Mouse (Mus musculus) gastrocnemius, adult 8-10 months (tissue): Measurements from ENCODE around the gene Gan. TPM values are rescaled to one million over a fixed set of nuclear protein-coding genes. Genes with fewer than 3 reads are reported as not detected.

Source experiments
- DNase-seq, 2 experiments: peaks; one replicate each; pipeline ENCODE4 v3.0.0; 2022; ENCODE audit warnings: low spot score in 2 of 2
- total RNA-seq, 4 experiments: library from RNA; stranded (reverse); gene quantifications; 2 replicates each; pipeline ENCODE4 v1.2.4; 2022

Gan gene
- total RNA-seq, 4 experiments from 2014 or later = 4.7 to 5.5 (median 4.9) TPM

DNA sequence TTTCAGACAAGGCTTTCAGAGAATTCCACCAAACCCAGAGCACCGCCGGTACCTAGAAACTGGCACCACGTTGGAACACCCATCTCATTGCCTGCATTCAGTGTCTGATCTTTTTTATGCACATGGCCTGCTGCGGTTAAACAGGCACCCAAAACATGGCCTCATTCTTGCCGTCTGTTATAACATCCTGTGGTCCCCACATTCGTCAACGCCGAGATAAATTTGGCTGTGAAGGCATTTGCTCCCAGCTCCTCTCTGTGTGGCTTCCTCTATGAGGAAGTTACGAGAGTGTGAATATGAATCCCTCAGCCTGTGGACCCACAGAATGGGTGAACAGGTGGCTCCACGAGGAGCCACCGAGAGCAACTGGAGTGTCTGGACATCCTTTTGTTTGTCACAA lies 90.4 kb downstream of the Gan start:
- no peak for DNase-seq

DNA sequence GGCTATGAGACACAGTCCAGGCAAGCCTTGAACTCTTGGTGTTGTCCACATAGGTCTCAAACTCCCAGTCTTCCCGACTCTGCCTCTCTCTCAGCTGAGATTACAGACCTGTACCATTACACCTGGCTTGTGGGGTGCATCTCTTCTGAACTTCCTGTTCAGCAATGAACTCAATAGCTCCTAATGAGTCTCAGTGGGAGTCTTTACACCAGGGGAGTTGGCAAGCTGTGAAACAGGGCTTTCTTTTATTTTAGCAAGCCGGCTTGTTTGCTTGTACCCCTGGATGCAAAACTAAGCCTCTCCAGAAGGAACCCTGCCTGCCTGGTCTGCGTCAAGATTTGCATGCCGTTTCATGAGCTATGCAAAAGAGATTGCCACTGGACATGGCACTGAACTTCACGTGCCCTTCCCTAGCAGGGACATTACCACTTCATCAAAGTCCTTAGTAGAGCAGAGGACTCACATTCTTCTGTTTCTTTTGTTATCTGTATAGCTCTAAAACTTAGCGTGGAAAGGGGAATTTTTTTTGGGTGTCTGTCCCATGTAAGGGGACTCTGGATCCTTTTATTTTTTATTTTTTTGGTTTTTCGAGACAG lies 93.2 kb downstream of the Gan start:
- DNase-seq = no peak

DNA sequence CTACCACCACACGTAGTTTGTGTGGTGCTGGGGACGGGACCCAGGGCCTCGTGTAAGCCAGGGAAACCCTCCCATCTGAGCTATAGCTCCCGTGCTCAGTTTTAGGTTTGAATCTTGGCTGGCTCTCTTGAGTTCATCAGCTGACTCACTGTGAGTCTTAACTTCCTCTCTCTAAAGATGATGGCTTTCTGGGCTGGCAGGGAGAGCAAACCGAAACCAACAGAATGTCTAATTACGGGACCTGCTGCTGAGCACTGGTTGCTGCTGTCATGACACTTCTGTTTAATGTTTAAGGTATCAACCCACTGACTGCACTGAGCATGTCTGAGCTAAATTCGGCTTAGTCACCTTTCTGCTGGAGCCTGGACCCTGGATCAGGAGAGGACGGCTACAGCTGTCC lies 94.7 kb downstream of the Gan start:
- no peak for DNase-seq

DNA sequence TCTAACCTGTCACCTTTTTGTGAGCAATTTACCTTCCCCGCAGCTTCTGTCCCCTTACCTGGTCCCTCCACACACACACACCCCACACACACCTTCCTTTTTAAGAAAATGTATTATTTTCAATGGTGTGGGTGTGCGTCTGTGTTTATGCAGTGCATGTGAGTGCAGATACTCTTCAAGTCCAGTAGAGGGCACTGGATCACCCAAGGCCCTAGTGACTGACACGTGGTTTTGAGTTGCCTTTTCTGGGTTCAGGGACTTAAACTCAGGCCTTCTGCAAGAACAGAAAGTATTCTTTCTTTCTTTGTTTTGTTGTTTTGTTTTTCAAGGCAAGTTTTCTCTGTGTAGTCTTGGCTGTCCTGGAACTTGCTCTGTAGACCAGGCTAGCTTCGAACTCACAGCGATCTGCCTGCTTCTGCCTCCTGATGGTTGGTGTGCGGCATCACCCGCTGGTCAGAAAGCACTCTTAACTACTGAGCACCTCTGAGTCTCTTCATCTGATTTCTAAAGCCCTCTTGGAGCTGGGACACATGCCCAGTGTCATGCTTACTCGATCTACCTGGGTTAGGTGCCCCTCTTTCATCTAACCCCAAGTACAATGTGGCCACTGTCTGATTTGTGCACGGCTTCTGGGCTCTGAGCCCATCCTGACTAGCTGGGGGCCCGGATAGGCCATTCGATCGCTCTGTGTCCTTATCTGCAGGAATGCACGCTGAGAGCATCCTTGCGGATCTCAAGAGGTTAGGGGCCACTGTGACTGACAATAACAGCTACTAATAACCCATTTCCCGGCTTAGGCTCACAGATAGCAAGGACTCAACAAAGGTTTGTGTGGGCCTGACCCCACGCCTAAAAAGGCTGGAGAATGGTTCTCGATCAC lies 95.7 kb downstream of the Gan start:
- no peak for DNase-seq

DNA sequence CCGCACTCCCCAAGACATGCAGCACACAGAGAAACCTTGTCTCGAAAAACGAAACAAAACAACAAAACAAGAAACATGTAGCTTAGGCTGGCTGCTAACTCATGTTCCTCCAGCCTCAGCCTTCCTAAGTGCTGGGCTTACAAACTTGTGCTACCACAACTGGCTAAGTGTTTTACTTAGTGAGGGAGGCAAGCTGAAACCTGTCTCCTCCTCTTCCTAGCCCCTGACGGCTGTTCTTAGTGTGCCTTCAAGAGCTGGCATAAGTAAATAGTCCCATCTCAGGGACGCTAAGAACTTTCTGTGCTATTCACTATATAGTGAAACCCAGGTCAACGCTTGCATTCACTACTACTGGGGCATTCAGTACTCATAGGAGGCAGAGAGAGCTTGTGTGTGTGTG lies 96.6 kb downstream of the Gan start:
- no peak for DNase-seq

DNA sequence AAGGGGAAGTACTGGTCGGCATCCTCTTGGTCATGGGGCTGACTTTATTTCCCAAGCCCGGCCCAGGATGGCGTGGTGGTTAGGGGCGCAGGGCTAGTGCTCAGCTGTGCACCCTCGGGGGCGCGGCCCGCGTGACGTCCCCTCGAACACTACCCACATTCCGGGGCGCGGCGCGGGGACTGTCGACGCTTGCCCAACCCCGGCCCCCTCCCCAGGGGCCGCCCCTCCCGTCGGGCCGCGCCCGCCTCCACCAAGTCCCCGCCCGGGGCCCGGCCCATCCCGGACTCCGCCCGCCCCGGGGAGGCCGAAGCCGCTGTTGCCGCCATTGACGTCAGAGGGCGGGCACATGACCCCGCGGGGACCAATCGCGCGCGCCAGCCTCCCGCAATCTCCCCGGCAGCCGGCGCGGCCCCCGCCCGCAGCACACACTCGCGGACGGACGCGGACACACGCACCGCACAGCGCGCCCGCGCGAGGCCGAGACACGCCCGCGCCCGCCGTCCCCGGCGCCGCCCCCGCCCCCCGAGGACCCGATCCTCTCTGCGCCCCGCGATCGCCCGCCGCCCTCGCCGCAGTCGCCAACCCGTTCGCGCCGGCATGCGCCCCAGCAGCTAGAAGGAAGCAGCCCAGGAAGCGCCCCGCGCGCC lies 98.5 kb downstream of the Gan start:
- DNase-seq = peak; percentile 86 to 89

DNA sequence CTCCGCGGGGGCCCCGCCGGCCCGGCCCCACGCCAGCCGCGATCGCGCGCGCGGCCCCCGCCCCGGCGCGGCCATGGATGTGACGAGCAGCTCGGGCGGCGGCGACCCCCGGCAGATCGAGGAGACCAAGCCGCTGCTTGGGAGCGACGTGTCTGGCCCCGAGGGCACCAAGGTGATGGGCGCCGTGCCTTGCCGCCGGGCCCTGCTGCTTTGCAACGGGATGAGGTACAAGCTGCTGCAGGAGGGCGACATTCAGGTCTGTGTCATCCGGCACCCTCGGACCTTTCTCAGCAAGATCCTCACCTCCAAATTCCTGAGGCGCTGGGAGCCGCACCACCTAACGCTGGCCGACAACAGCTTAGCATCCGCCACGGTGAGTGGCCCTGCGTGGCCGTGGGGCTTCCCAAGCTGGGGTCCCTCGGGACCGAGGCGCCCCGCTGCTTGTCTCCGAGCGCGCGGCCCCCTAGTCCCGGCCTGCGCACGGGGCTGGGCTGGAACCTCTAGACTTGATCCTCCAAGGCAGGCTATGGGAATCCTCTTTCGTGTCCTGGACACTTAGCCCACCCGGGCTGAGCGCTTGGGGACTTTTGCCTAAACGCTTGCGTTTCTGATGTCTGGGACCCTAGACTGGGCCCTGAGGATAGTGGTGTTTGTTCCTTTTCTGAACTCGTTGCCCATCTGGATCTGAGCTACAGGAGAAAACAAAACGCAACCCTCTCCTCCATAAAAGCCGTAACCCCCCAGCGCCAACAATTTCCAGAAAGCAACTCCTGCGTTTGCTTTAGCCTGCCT lies 99.3 kb downstream of the Gan start, which contains the start of gene Cmip:
TSS of gene Cmip (plus strand) at position 36 of the 792 bp plus-strand sequence.
- peak in 1 of 2 experiments; percentile 14 for DNase-seq

DNA sequence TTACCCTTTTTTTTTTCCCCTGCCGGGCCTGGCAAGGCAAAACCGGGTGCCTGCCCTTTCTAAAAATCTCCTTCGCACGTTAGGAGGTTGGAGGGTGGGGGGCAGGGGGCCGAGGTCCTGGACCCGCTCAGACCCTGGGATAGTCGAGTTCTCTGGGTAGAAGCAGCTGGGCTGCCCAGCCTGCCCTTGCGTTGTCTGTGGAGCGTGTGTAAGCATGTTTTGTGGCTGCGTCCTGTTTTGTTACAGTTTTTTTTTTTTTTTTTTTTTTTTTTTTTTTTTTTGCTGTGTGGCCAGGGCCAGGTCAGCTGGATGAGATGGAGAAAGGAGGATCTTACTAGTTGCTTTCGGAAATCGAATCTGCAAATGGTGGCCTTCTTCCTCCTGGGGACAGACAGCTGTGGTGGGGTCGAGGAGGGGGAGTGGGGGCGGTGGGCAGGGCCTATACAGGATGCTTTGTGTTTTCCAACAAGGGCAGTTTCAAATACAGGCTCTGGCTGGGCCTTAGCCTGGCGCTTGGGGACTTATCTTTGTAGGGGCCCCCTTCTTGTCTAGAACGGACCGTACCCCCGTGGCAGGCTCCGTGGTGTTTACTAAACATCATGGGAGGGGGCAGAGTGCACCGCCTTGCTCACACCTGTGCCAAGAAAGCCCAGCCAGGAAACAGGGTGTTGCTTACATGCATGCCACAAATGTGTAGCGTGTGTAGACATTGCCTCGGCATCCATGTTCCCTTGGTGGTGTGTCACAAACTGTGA lies 100.1 kb downstream of the Gan start:
- DNase-seq = no peak

DNA sequence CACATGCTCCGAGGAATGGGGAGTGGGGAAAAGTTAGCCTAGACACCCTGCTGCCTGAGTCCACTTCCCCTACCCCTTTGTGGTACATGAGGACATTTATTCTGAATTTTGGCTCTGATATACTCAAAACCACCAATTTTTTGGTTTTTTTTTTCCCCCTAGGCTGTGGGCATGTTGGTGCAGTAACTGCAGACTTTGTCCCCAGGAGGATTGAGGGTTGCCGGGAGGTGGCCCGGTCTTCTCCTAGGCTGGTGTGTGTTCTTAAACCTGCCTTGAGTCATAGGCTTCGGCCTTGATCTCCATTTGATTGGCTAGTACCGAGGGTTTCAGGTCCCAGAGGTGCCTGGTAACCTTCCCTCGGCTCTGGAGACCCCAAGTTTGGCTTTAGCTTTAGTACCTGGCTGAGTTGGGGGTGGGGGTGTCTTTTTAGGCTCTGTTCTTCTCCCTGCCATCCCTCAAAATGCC lies 100.7 kb downstream of the Gan start:
- no peak for DNase-seq

DNA sequence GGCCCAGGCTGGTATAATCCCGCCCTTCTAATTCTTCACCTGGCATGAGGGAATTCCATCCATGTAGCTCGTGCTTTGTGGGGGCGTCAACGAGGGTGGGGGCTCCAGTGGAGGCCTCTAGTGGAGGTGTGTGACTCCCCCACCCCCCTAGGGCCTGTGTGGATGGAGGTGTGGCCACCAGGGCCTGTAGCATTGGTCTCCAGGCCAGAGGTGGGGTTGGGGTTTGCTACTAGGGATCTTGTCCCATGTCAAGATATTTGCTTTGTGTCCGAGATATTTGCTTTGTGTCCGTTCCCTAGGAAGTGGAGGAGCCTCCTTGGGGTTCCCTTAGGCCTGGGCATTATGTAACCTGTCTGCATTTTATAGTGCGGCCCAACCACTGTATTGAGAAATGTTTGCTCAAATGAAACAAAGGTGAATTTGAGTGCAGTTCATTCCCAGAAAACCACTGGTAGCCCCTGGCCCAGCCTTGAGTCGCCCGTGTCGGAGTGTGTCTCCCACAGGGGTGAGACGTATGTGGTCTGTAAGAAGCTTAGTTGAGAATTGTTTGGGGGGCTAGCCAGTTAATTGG lies 101.6 kb downstream of the Gan start:
- DNase-seq = no peak

DNA sequence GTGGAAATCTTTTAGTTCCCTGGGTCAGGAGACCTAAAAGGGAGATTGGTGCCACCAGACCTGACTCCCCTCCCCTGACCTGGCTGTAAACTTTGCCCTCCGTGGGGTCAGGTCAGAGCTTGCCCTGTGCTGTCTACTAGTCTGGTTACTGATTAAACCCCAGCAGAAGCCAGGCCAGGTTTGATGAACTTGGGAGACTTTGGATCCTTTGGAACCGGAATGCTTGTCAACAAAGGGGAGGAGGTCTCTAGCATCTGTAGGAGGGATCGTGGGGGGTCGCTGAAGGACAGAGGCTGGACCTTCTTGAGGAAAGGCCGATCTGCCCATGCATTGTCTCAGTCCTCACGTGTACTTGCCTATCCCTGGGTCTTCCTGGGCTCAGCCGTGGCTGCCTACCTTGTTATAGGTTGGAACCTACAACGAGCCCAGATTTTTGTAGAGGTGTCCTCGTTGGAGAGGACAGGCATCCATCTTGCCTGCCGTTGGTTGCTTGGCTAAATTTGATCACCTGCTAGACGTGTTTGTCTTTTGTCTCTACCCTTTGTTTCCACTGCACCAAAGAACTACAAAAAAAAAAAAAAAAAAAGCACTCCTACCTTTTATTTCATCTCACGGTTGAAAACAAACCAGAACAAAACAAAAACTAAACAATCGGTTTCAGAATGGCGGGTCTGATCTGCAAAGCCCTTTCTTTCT lies 102.4 kb downstream of the Gan start:
- no peak for DNase-seq

DNA sequence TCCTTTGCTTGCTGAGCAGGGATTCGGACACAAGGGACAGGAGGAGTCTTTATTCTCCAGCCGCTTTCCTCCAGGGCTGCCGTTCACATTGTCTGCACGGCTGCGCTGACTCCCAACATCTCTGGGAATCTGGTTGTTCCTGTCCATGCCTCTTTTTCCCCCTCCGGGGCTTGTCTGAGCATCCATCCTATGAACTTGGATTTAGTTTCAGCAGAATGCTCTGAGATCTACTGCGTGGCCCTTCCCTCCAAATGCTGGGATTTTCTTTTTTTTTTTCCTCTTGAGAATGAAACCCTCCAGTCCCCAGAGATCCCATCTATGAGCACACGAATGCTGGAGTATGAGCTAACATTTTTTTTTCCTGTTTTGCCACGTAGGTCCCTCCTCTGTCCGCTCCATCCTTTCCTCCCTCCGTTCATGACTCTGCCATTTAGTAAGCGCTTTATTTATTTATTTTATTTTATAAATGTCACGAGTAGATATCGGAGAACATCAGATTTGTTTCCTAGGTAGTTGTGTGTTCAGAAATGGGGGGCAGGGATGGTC lies 103.1 kb downstream of the Gan start:
- no peak for DNase-seq

DNA sequence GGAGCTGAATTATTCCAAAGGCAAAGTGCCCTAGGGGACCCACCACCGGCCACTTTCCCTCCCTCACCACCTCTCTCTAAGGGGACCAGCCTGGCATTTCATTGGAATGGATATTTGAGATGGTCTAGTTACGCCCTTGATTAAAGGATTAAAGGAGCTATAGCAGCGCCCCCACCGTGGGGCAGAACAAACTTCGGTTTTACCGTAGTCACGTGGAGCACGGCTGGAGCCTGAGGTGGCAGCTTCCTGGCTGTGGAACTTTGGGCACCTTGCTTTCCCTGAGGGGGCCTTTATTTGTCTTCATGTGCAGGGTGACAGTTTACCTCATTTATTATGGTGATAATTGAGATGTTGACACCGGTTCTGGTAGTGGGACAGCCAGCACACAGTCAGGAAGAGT lies 103.8 kb downstream of the Gan start:
- no peak for DNase-seq

DNA sequence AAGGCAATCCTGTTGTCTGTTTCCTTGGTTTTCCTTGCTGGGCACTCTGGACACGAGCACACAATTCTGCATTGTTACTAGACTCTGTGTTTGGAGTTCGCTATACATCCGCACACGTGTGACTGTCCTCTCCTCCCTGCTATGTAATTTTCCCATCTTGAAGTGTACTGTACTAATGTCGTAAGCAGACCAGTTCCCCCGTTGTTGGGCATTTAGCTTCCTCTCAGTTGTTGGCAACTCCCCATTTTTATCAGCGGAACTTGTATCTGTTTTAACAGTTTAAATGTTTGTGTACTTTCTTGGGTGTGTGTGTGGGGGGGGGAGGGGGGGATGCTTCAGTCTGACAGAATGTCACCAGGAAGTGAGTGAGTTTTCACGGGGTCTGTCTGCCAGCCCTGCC lies 104.8 kb downstream of the Gan start:
- no peak for DNase-seq

DNA sequence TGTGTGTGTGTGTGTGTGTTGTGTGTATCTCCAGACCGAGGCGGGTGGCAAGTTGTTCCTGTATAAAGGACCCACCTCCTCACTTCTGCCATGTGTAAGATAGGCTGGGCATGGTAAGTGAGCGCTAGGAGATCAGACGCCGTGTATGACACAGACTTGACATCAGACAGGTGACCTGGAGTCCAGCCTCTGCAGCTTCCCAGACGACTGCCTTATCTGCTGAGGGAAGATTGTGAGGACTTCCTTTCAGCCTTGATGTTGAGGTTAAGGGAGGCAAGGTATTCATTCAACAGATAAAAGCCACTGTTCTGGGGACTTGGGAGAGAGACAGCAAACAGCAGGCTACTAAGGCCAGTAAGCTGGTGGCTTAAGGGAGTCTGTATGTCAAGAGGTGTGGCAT lies 105.5 kb downstream of the Gan start:
- no peak for DNase-seq

DNA sequence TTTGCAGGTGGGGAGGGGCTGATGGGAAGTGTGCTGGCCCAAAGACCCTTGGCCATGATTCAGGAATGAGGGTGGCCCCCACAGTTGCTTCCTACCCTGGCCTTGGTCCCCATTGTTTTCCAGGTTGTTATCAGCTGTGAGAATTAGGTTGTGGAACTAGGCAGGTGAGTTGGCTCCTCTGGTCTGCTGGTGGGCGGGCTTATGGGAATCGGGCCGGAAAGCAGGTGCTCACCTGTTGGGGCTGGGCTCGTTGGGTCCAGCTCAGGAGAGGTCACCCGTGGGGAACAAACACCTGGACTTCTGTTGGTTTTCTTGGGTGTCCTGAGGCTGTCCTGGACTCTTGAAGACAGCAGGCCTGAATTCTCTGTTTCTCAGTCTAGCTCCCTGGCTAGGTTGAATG lies 107.1 kb downstream of the Gan start:
- DNase-seq = no peak
